Mouse (Mus musculus) myocyte (in vitro differentiated cells): ENCODE measurements around the gene Serac1.

Experiments
- CEBPB ChIP-seq: IDR thresholded peaks from 2 replicates; pipeline ENCODE4 v1.6.1; 2011; ENCODE audit warnings: mild to moderate bottlenecking, moderate library complexity; ENCODE audit not compliant: poor library complexity, insufficient read depth, severe bottlenecking
- E2F4 ChIP-seq: IDR thresholded peaks from one replicate; pipeline ENCODE4 v1.6.1; 2011; ENCODE audit warnings: mild to moderate bottlenecking, control low read depth, moderate library complexity; ENCODE audit not compliant: insufficient read depth
- MAX ChIP-seq: IDR thresholded peaks from one replicate; pipeline ENCODE4 v1.6.1; 2011; ENCODE audit warnings: low read depth, mild to moderate bottlenecking, control low read depth
- MYOD1 ChIP-seq, 3 experiments: IDR thresholded peaks; one replicate each; pipeline ENCODE4 v1.6.1; 2011; ENCODE audit warnings: control low read depth in 2 of 3, low read depth in 2 of 3, mild to moderate bottlenecking in 2 of 3, moderate library complexity in 1 of 3; ENCODE audit not compliant: insufficient read length in 2 of 3, control insufficient read depth in 1 of 3
- POLR2A ChIP-seq: IDR thresholded peaks from one replicate; pipeline ENCODE4 v1.6.1; 2011; ENCODE audit warnings: low read depth, mild to moderate bottlenecking, control low read depth, moderate library complexity; ENCODE audit not compliant: insufficient read length
- POLR2AphosphoS2 ChIP-seq: IDR thresholded peaks from one replicate; pipeline ENCODE4 v1.6.1; 2011; ENCODE audit warnings: low read depth, control low read depth; ENCODE audit not compliant: insufficient read length
- TCF12 ChIP-seq: IDR thresholded peaks from one replicate; pipeline ENCODE4 v1.6.1; 2011; ENCODE audit warnings: mild to moderate bottlenecking, control low read depth; ENCODE audit not compliant: poor library complexity, insufficient read depth, severe bottlenecking
- TCF3 ChIP-seq: IDR thresholded peaks from one replicate; pipeline ENCODE4 v1.6.1; 2011; ENCODE audit warnings: low read depth, control low read depth; ENCODE audit not compliant: insufficient read length
- USF1 ChIP-seq: IDR thresholded peaks from one replicate; pipeline ENCODE4 v1.6.1; 2011; ENCODE audit warnings: low read depth, mild to moderate bottlenecking, control low read depth, moderate library complexity

GRCm38 (mm10) chr17:5999039-5999543, 80.5 kb downstream of the Serac1 start:
- no peak for TF ChIP-seq USF1
- no peak for TF ChIP-seq MAX
- TF ChIP-seq POLR2A = no peak
- no peak for TF ChIP-seq E2F4
- no peak for TF ChIP-seq TCF3
- no peak for TF ChIP-seq TCF12
- TF ChIP-seq CEBPB = no peak
- TF ChIP-seq POLR2AphosphoS2 = no peak
- TF ChIP-seq MYOD1 (IDR thresholded peaks at IDR 0.05; ENCODE audit: control insufficient read depth in 1 of 3, insufficient read length in 2 of 3, low read depth in 2 of 3) = no peak
